Mouse (Mus musculus): ENCODE results near the gene Rai1.

DNA sequence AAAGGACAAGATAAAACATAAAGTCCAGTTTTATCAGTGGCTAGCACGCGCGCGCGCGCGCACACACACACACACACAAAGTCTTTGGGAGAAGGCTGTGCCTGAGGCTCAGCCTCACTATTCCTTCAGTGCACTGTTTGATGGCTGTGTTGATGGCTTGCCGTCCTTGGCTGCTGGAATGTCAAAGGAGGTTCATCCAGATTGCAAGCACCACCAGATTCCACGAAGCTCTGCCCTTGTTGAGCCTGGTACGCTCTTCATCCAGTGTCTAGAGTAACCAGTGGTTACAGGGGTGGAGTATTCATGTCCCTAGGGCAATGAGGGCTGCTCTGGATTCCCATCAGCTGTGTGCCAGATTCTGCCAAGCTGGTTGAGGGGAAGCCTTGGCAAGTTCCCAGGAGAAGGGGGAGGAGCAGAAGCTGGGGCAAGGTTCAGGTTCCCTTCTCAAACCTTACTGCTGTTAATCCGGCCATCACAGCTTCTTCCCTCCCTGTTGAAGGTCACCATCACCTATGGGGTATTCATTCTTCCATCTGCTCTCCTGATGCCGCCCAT lies 77.4 kb downstream of the Rai1 start:
- TF ChIP-seq CTCF (conservative IDR thresholded peaks at IDR 0.05 in 1 of 2, IDR thresholded peaks at IDR 0.05 in 1 of 2; ENCODE audit: low read depth in 2 of 2, low read length in 2 of 2) = no peak
- TF ChIP-seq EP300 (IDR thresholded peaks at IDR 0.05; ENCODE audit: low read length) = no peak
- no peak for TF ChIP-seq E2F4 (IDR thresholded peaks at IDR 0.05; ENCODE audit: insufficient replicate concordance, low read depth, low read length)
- no peak for TF ChIP-seq JUND (conservative IDR thresholded peaks at IDR 0.05; ENCODE audit: low read depth, low read length)
- TF ChIP-seq RCOR1 (conservative IDR thresholded peaks at IDR 0.05; ENCODE audit: low read depth, low read length) = no peak
- TF ChIP-seq TCF12 (IDR thresholded peaks at IDR 0.05; ENCODE audit: low read depth, low read length) = no peak
- TF ChIP-seq HCFC1 (IDR thresholded peaks at IDR 0.05; ENCODE audit: low read depth, low read length) = no peak
- no peak for TF ChIP-seq GABPA (IDR thresholded peaks at IDR 0.05; ENCODE audit: insufficient replicate concordance, low read depth, low read length)
- TF ChIP-seq ZC3H11A (IDR thresholded peaks at IDR 0.05; ENCODE audit: low read depth, low read length) = no peak
- no peak for TF ChIP-seq KAT2A (IDR thresholded peaks at IDR 0.05; ENCODE audit: insufficient replicate concordance, low read length)
- no peak for TF ChIP-seq MYC (IDR thresholded peaks at IDR 0.05; ENCODE audit: low read depth, low read length)
- no peak for TF ChIP-seq USF2 (conservative IDR thresholded peaks at IDR 0.05; ENCODE audit: low read depth, low read length)

Measured in CH12.LX (cell line).